Mouse (Mus musculus): ENCODE results near the gene Rnf182.

DNA sequence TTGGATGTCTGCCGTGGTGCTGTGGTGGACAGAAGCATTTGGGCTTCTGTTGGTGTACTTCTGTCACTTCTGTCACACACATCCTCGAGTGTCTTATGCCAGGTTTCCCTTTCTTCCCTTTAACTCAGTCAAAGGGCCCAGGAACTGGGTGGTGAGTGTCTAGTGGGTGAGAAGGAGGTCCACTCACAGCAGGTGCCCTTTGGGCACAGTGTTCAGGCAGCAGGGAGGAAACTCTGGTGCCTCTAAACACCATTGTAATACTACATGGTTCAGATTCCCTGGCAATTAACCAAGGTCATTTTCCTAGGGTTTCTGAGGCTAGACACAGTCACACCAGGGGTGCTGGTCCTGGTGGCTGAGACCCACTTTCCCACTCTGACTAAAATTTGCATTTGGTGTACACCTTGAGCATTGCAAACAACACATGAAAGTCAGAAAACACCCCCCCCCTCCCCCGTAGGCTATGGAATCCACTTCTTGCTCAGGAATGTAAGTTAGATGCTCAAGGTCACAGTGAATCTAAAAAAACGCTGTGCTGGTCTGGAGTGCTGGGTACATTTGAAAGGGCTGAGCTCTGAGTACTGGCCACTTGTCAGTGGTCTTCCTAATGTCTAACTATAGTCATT is 4.2 kb downstream of the Rnf182 start:
- TF ChIP-seq TAL1 (IDR thresholded peaks at IDR 0.05; ENCODE audit: low read length) (no peak), GATA1 (IDR thresholded peaks at IDR 0.05; ENCODE audit: low read length) (no peak)
